Mouse (Mus musculus) frontal cortex, postnatal 36 days (tissue): ENCODE data around the gene Nlrc4.
"Not testable (repeated sequence)": the region's sequence is repeated elsewhere in the genome, so short reads cannot be mapped to it uniquely, and the experiment has no call there.

ENCODE experiments used
- DNase-seq, 2 experiments: peaks; one replicate each; pipeline ENCODE4 v3.0.0; 2022; ENCODE audit warnings: low spot score in 2 of 2

Gene Nlrc4

DNA sequence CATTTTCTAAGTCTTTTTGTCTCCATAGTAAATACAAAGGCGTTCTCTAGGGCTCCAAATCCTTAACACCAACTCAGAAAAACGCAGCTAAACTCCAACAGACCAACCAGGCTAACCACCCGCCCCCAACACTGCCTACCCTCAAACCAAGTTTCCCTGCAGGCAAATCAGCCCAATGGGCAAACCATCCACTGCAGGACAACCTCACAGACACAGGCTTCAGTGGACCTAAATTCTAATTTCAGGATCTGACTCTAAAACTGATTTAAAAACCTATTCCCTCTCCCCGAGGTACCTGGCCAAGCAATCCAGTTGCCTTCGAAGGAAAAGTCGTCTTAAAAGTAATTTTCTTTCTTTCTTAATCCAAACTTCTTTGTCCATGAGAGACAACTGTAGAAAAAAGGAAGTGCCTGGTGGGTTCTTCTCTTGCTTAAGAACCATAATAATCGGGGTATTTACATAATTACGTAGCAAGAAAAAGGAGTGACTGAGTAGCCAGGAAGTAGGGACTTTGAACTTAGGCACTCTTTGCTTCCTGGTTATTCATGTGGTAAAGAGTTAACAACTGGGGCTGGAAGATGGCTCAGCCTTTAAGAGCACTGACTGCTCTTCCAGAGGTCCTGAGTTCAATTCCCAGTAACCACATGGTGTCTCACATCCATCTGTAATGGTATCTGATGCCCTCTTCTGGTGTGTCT lies at the start of gene Nlrc4:
TSS of gene Nlrc4 (minus strand) at position 432 of the 698 bp plus-strand sequence.
- DNase-seq, result no peak

DNA sequence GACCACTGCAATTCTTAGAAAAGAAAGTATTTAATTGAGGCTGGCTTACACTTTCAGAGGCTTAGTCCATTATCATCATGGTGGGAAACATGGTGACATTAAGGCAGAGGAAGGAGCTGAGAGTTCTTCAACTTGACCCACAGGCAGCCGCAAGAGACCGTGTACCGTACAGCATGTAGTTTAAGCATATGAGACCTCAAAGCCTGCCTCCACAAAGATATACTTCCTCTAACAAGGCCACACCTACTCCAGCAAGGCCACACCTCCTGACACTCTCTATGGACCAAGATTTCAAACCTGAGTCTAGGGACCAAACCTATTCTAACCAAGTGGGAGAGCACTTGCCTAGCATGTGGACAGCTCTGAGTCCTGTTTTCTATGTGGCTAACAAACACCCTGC lies 49.7 kb upstream of the Nlrc4 start:
- no peak for DNase-seq

- DNase-seq, result peak in 1 of 2 experiments; percentile 55
These were observed 49.0 kb upstream of the Nlrc4 start for GRCm38 (mm10) chr17:74507934-74508333.

GRCm38 (mm10) chr17:74501085-74501484 lies 42.1 kb upstream of the Nlrc4 start:
- no peak for DNase-seq

- DNase-seq, result no peak
These were observed 41.3 kb upstream of the Nlrc4 start for GRCm38 (mm10) chr17:74500204-74500603.

DNA sequence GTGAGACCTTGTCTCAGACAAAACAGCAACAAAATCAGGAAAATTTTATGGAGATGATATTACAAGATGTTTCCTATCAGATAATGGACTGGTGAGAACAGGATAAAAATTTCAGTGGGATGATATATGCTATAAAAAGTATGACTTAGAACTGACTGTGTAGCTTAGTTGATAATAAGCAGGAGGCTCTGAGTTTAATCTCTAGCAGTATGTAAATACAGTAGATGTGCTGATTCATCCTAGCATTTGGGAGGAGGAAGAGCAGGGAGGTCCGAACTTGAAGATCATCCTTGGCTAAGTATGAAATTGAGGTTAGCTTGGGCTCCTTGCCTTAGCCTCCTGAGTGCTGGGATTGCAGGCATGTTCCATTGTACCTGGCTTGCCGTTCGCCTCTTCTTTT lies 32.6 kb upstream of the Nlrc4 start:
- DNase-seq, result no peak

GRCm38 (mm10) chr17:74489901-74490220 lies 30.9 kb upstream of the Nlrc4 start:
- DNase-seq, result no peak

DNA sequence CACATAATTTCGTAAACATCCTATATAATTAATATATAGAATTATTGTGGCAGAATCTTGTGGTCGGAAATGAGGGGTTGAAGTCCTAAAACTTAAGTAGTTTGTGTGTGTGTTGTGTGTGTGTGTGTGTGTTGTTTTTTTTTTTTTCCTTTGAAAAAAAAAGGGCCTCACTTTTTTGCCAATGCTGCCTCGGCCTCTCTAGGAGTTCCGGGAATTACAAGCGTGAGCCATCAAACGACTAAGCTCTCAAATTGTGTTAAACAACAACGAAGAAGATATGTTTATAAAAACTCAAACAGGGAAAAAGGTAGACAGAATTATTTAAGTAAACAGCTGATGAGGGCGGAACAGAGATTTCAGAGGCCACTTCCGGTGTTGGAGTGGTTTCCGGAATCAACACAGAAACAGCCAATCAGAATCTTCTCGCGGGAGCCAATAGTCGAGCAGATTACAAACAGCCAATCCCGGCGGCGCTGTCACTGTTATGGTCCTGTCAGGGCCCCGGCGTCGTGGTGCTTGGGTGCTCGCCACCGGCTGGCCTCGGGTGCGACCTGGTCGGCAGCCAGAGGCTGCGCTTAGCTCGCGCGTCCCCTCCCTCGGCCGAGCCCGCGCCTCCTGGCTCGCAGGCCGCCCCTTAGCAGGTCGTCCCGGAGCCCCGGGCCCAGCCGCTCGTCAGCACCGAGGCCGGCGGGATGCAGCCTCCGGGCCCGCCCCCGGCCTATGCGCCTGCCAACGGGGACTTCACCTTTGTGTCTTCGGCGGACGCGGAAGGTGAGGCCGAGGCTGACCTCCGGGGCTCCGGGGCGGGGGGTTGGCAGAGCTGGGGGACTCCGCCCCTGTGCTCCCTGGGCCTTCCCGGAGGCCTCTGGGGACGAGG lies 30.3 kb upstream of the Nlrc4 start, which contains the start of gene Yipf4:
TSS of gene Yipf4 (plus strand) at position 470 of the 877 bp plus-strand sequence.
- peak; percentile 97 to 99 for DNase-seq

DNA sequence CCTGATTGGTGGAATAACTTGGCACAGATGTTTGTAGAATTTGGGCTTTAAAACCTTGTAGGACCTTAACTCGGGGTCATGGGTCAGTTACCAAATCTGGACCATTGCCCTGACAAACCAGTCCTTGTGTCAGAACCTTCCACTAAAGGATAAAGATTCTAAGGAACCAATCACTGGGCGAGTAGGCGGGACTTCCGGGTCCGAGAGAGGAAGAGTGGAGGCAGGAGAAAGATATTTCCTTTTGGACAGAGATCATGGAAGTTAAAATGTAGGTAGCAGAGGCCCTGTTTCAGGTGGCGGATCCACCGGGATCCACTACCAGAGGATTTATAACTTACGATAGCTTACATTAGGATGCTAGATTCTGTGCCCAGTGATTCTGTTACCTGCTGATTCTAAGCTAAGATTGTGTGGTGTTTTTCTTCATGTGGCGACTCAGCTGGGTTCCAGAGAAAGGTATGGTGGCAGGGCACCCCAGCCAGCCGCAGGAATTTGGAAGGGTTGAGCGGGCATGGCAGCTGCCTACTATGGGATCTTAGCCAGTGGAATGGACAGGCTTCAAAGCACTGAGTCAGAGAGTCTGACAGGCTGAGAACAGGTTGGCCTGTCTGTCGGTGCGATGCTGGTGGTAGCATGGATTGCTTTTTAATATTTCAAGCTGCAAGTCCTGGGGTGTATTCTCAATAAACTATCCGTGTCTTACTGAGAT lies 21.6 kb upstream of the Nlrc4 start:
- no peak for DNase-seq

- not testable (repeated sequence) for DNase-seq
These were observed 11.2 kb upstream of the Nlrc4 start for GRCm38 (mm10) chr17:74470133-74470532.

DNA sequence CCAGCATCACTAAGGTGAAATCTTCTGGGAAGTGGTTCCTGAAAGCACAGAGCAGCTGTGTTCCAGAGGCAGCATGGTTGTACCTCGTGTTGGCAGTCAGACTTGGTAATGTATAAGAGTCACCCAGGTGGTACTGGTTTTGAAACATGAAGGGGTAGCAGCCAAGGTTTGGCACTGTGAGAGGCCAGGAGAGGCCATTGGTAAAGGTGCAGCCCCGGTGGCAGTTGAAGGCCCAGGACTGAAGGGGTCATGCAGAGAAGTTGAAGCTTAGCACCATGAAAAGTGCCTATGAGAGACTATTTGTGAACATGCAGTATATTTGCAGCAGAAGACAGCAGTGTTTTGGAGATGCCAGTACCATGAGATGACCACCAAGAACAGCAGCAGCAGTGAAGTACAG lies 9.0 kb upstream of the Nlrc4 start:
- DNase-seq, result not testable (repeated sequence)

GRCm38 (mm10) chr17:74463510-74463909 lies 4.6 kb upstream of the Nlrc4 start:
- DNase-seq, result no peak

- no peak for DNase-seq
These were observed 817 bp downstream of the Nlrc4 start for GRCm38 (mm10) chr17:74457972-74458677.

DNA sequence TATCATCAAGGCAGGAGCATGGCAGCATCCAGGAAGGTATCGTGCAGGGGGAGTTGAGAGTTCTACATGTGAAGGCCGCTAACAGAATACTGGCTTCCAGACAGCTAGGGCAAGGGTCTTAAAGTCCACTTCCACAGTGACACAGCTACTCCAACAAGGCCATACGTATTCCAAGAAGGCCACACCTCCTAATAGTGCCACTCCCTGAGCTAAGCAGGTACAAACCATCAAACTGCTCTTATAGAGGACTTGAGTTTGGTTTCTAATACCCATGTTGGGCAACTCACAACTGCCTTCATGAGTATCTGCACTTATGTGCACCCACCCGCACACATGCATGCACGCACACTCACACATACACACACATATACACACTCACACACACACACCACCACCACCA lies 2.1 kb downstream of the Nlrc4 start:
- no peak for DNase-seq

- DNase-seq, result no peak
These were observed 3.5 kb downstream of the Nlrc4 start for GRCm38 (mm10) chr17:74455426-74455825.

- DNase-seq, result no peak
These were observed 4.3 kb downstream of the Nlrc4 start for GRCm38 (mm10) chr17:74454660-74455059.

- DNase-seq, result no peak
These were observed 5.0 kb downstream of the Nlrc4 start for GRCm38 (mm10) chr17:74453928-74454327.

DNA sequence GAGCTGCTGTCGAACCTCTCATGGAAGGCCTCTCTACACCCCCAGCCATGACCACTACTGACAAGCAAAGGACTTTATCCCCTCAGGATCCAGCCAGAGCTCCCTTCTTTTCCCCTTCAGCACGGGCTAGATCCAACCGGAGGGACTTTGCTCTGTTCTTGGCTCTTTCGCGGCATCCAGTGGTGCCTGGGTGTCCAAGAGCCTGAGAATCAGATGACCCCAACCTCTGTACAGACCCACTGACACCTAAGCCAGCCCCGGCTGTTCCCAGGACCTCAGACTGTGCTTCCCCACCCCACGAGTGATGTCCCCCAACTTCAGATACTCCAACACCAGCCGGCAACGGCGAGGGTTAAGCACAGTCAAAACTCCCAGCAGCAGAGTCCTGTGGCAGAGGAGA lies 9.2 kb downstream of the Nlrc4 start:
- no peak for DNase-seq

DNA sequence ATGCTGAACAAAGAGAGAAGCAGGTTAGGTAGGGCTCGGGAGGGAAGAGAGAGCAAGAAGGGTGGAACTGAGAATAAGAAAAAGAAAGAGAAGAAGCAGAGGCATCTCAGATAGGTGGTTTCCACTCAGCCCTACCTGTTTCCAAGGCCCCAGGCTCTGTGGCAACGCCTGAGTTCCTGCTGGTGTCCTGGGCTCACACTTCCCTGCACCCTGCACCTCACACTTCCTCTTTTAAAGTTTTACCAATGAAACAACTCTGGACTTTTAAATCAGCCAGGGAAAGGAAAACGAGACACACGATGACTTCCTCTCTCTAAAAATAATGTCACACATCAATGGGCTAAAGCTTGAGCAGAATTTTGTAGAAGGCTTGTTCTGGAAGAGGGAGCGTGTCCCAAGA lies 18.5 kb downstream of the Nlrc4 start:
- DNase-seq, result no peak

- no peak for DNase-seq
These were observed 21.2 kb downstream of the Nlrc4 start for GRCm38 (mm10) chr17:74437762-74438161.

DNA sequence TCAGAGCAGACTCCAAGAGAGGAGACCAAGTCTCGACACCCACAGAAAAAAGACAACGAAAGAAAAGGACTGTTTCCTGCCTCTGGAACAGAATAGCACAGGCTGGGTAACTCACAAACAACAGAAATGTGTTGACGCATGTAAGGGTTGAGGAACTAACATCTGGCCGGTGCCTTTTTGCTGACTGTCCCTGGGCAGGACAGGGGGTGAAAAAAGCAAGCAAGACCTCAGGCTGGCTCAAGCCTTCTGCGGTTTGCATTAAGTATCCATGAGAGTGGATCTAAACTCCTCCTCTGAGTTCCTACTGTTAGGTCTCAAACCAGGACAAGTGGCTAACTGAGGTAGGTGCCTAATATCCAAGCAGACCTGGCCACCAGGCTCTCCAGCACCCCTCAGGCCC lies 26.3 kb downstream of the Nlrc4 start:
- no peak for DNase-seq

- no peak for DNase-seq
These were observed 27.5 kb downstream of the Nlrc4 start for GRCm38 (mm10) chr17:74431481-74431880.
